Mouse (Mus musculus): ENCODE measurements at regions not wholly inside any gene's neighbourhood (a gene's known extent, or its start where the extent isn't known, plus 50 kb on each side); places are given as distances from the start of the nearest gene placed in this dataset.

GRCm38 (mm10) chr6:51743105-51743660 is 219.5 kb downstream of the Snx10 start:
- ChIA-PET POLR2A (no interaction called here), CTCF (no interaction called here)
- peaks cover 7% of the 10 kb centered on the region for H3K27me3 ChIP-seq
- DNase-seq (ENCODE audit: low read depth, low spot score) (no peak), ATAC-seq (no peak)
- in situ Hi-C loops (cut with MboI; ENCODE audit: low pct_unique_long_range_greater_than_20kb): no loop called here
- no peak for TF ChIP-seq CTCF (IDR thresholded peaks at IDR 0.05)

GRCm38 (mm10) chr6:51744607-51745006 is 220.9 kb downstream of the Snx10 start:
- ChIA-PET POLR2A (no interaction called here), CTCF (no interaction called here)
- DNase-seq (ENCODE audit: low read depth, low spot score) (no peak), ATAC-seq (no peak)
- TF ChIP-seq CTCF (IDR thresholded peaks at IDR 0.05): no peak
- H3K27me3 ChIP-seq: peaks cover 7% of the 10 kb centered on the region
- in situ Hi-C loops (cut with MboI; ENCODE audit: low pct_unique_long_range_greater_than_20kb): no loop called here

GRCm38 (mm10) chr6:51754239-51754681 is 230.6 kb downstream of the Snx10 start:
- CTCF ChIA-PET: interaction anchor here (1.3 kb wide), 1 partner anchor 34 kb away, joined by 3 read pairs; no protein-coding TSS in a partner anchor
- POLR2A ChIA-PET: no interaction called here

GRCm38 (mm10) chr6:51757131-51757530 is 233.4 kb downstream of the Snx10 start:
- CTCF ChIA-PET: no interaction called here
- ATAC-seq: no peak
- POLR2A ChIA-PET: no interaction called here
- TF ChIP-seq CTCF (IDR thresholded peaks at IDR 0.05): no peak
- DNase-seq (ENCODE audit: low read depth, low spot score): no peak
- no peaks in the 10 kb centered on the region for H3K27me3 ChIP-seq
- in situ Hi-C loops (cut with MboI; ENCODE audit: low pct_unique_long_range_greater_than_20kb): no loop called here

More at GRCm38 (mm10) chr6:51754239-51754681, 230.6 kb downstream of the Snx10 start:
- TF ChIP-seq CTCF (IDR thresholded peaks at IDR 0.05): no peak
- DNase-seq (ENCODE audit: low read depth, low spot score) (no peak), ATAC-seq (no peak)
- in situ Hi-C loops (cut with MboI; ENCODE audit: low pct_unique_long_range_greater_than_20kb): no loop called here
- peaks cover 6% of the 10 kb centered on the region for H3K27me3 ChIP-seq

GRCm38 (mm10) chr6:51757746-51758145 is 234.0 kb downstream of the Snx10 start:
- in situ Hi-C loops (cut with MboI; ENCODE audit: low pct_unique_long_range_greater_than_20kb): no loop called here
- ATAC-seq (no peak), DNase-seq (ENCODE audit: low read depth, low spot score) (no peak)
- POLR2A ChIA-PET: no interaction called here
- no peak for TF ChIP-seq CTCF (IDR thresholded peaks at IDR 0.05)
- no peaks in the 10 kb centered on the region for H3K27me3 ChIP-seq
- CTCF ChIA-PET: no interaction called here

- POLR2A ChIA-PET: no interaction called here
- H3K27me3 ChIP-seq: no peaks in the 10 kb centered on the region
- in situ Hi-C loops (cut with MboI; ENCODE audit: low pct_unique_long_range_greater_than_20kb): no loop called here
- no peak for DNase-seq (ENCODE audit: low read depth, low spot score)
- no peak for ATAC-seq
- CTCF ChIA-PET: no interaction called here
- no peak for TF ChIP-seq CTCF (IDR thresholded peaks at IDR 0.05)
Observed at GRCm38 (mm10) chr6:51758781-51759180, 235.1 kb downstream of the Snx10 start.

- peak; percentile 57 for ATAC-seq
- peak; percentile 46 for DNase-seq (ENCODE audit: low read depth, low spot score)
- TF ChIP-seq CTCF (IDR thresholded peaks at IDR 0.05): no peak
- in situ Hi-C loops (cut with MboI; ENCODE audit: low pct_unique_long_range_greater_than_20kb): no loop called here
- ChIA-PET POLR2A (interaction anchor here (0.6 kb wide), 1 partner anchor 13 kb away, joined by 3 read pairs; no protein-coding TSS in a partner anchor), CTCF (no interaction called here)
- no peaks in the 10 kb centered on the region for H3K27me3 ChIP-seq
Observed at GRCm38 (mm10) chr6:51760372-51760771, 236.7 kb downstream of the Snx10 start.

GRCm38 (mm10) chr6:51761506-51761905 is 237.8 kb downstream of the Snx10 start:
- ATAC-seq: no peak
- no peak for TF ChIP-seq CTCF (IDR thresholded peaks at IDR 0.05)
- DNase-seq (ENCODE audit: low read depth, low spot score): no peak
- H3K27me3 ChIP-seq: peaks cover 2% of the 10 kb centered on the region
- in situ Hi-C loops (cut with MboI; ENCODE audit: low pct_unique_long_range_greater_than_20kb): no loop called here
- POLR2A ChIA-PET: no interaction called here
- CTCF ChIA-PET: interaction anchor here (1.4 kb wide), 1 partner anchor 38 kb away, joined by 3 read pairs; no protein-coding TSS in a partner anchor

- in situ Hi-C loops (cut with MboI; ENCODE audit: low pct_unique_long_range_greater_than_20kb): no loop called here
- ATAC-seq: no peak
- CTCF ChIA-PET: no interaction called here
Observed at GRCm38 (mm10) chr6:51766482-51766881, 242.8 kb downstream of the Snx10 start.

GRCm38 (mm10) chr6:51767582-51768341 is 244.1 kb downstream of the Snx10 start:
- TF ChIP-seq CTCF (IDR thresholded peaks at IDR 0.05): no peak
- CTCF ChIA-PET: no interaction called here
- in situ Hi-C loops (cut with MboI; ENCODE audit: low pct_unique_long_range_greater_than_20kb): no loop called here
- ATAC-seq (no peak), DNase-seq (ENCODE audit: low read depth, low spot score) (no peak)
- peaks cover 13% of the 10 kb centered on the region for H3K27me3 ChIP-seq
- POLR2A ChIA-PET: no interaction called here

More at GRCm38 (mm10) chr6:51766482-51766881, 242.8 kb downstream of the Snx10 start:
- TF ChIP-seq CTCF (IDR thresholded peaks at IDR 0.05): no peak
- peaks cover 8% of the 10 kb centered on the region for H3K27me3 ChIP-seq
- POLR2A ChIA-PET: no interaction called here
- no peak for DNase-seq (ENCODE audit: low read depth, low spot score)

- no peak for DNase-seq (ENCODE audit: low read depth, low spot score)
- TF ChIP-seq CTCF (IDR thresholded peaks at IDR 0.05): no peak
- ChIA-PET CTCF (no interaction called here), POLR2A (no interaction called here)
- in situ Hi-C loops (cut with MboI; ENCODE audit: low pct_unique_long_range_greater_than_20kb): no loop called here
- no peak for ATAC-seq
- peaks cover 14% of the 10 kb centered on the region for H3K27me3 ChIP-seq
Observed at GRCm38 (mm10) chr6:51771001-51771400, 241.3 kb downstream of the Skap2 start.

Data from Patski (cell line).